Mouse (Mus musculus) heart, embryonic 12.5 days (tissue): ENCODE measurements around the gene Sec14l3. TPM values are rescaled to one million over a fixed set of nuclear protein-coding genes. Genes with fewer than 3 reads are reported as not detected.
"Not testable (repeated sequence)": the region's sequence is repeated elsewhere in the genome, so short reads cannot be mapped to it uniquely, and the experiment has no call there.

Experiments used
- ATAC-seq: fragments of 200-750 bp; cut with Nextera tagmentation; 2 replicates; pipeline ENCODE4 v1.8.0; 2017; ENCODE audit warnings: moderate TSS enrichment, moderate library complexity; ENCODE audit not compliant: insufficient number of reproducible peaks, low FRiP score
- H3K27ac ChIP-seq: fragments of 300-500 bp; sonication (generic); 2 replicates; pipeline ENCODE4 v1.5.1; 2016; ENCODE audit warnings: mild to moderate bottlenecking, moderate library complexity; ENCODE audit not compliant: poor library complexity, severe bottlenecking
- H3K27me3 ChIP-seq: fragments of 300-500 bp; sonication (generic); replicated peaks from 2 replicates; pipeline ENCODE4 v1.6.1; 2016; ENCODE audit warnings: mild to moderate bottlenecking, moderate library complexity
- H3K36me3 ChIP-seq: fragments of 300-500 bp; sonication (generic); 2 replicates; pipeline ENCODE4 v1.6.1; 2016; ENCODE audit warnings: mild to moderate bottlenecking, moderate library complexity
- H3K4me1 ChIP-seq: fragments of 300-500 bp; sonication (generic); replicated peaks from 2 replicates; pipeline ENCODE4 v1.6.1; 2016; ENCODE audit warnings: mild to moderate bottlenecking
- H3K4me2 ChIP-seq: fragments of 300-500 bp; sonication (generic); 2 replicates; pipeline ENCODE4 v1.6.1; 2016; ENCODE audit warnings: mild to moderate bottlenecking, moderate library complexity
- H3K4me3 ChIP-seq: fragments of 300-500 bp; sonication (generic); 2 replicates; pipeline ENCODE4 v1.5.1; 2016; ENCODE audit warnings: mild to moderate bottlenecking
- H3K9ac ChIP-seq: fragments of 300-500 bp; sonication (generic); 2 replicates; pipeline ENCODE4 v1.6.1; 2016; ENCODE audit warnings: mild to moderate bottlenecking, moderate library complexity
- H3K9me3 ChIP-seq: fragments of 300-500 bp; sonication (generic); replicated peaks from 2 replicates; pipeline ENCODE4 v1.6.1; 2016; ENCODE audit warnings: mild to moderate bottlenecking, moderate library complexity
- WGBS: fragments of 180-500 bp; shearing (Covaris S2); methylation state at CpG from one replicate; pipeline ENCODE4 v1.1.7; 2016; 5-methylcytosine and 5-hydroxymethylcytosine counted together
- polyA plus RNA-seq: library from polyadenylated mRNA; unstranded; fragments of >200 nt; fragmentation: Nextera tagmentation; extraction: Ambion mirVana; gene quantifications from 2 replicates; pipeline ENCODE4 v1.2.1, GENCODE M21; 2016

The Sec14l3 gene
- not detected in 2 replicates for polyA plus RNA-seq

DNA sequence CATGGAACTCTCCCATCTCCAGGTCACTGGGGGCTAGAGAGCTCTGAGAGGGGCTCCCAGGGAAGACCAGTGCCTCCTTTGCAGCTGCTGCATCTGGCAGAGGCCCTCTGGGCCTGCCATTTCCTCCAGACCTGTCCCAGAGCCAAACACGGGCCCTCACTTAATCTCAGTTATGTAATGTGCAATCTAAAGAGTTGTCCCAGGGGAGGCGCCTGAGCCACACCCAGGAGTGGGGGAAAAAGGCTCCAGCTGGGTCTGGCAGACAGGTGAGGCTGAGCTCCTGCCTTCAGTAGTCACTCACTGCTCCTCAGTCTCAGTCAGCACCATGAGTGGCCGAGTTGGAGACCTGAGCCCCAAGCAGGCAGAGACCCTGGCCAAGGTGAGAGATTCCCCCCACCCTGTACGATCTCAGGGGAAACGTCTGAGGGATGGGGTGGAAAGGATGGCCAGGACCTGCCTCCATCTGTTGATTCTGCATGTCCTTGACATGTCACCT, at the start of gene Sec14l3:
Gene Sec14l3 (plus strand): TSS at position 215 of the 496 bp plus-strand sequence.
- WGBS = 57% methylated on average over 5 of the region's 5 CpGs
- Histone ChIP-seq H3K4me2 (no peak within 1 kb of the TSS), H3K9ac (no peak within 1 kb of the TSS), H3K27me3 (peaks cover 13% of the 10 kb centered on the region; the same call in 1 of the 2 replicates), H3K9me3 (no peaks in the 10 kb centered on the region), H3K27ac (no peak within 1 kb of the TSS), H3K4me1 (no peaks in the 10 kb centered on the region), H3K36me3 (no peaks in the 10 kb centered on the region), H3K4me3 (no peak within 1 kb of the TSS)
- no peak for ATAC-seq

DNA sequence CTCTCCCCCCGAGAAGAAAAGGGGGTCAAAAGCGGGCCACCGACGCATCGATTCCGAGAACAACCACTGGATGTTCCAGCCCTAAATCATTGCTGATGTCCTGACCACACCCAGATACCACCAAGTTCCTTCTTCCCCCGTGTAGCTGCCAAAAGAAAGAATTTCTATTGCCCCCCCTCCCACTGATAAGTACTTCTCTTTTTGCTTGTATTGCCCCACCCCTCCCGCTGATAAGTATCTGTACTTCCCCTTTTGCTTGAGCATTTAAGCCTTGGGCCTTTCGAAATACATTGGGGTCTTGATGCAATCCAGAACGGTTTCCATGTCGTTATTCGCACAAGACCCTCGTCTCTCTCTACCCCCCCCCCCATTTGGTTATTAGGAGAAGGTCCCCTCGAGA, 48.8 kb upstream of the Sec14l3 start:
- WGBS = 89% methylated on average over 14 of the region's 14 CpGs
- not testable (repeated sequence) for ATAC-seq, H3K4me3 ChIP-seq, H3K9ac ChIP-seq, H3K4me2 ChIP-seq, H3K4me1 ChIP-seq, H3K27ac ChIP-seq, H3K36me3 ChIP-seq, H3K27me3 ChIP-seq
- H3K9me3 ChIP-seq = peaks cover 13% of the 10 kb centered on the region

DNA sequence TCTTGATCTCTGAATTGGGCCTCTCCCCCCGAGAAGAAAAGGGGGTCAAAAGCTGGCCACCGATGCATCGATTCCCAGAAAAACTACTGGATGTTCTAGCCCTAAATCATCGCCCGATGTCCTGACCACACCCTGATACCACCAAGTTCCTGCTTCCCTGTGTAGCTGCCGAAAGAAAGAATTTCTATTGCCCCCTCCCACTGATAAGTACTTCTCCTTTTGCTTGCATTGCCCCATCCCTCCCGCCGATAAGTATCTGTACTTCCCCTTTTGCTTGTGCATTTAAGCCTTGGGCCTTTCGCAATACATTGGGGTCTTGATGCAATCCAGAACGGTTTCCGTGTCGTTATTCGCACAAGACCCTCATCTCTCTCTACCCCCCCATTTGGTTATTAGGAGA, 42.5 kb upstream of the Sec14l3 start:
- H3K4me2 ChIP-seq, H3K27ac ChIP-seq, H3K9me3 ChIP-seq, H3K4me3 ChIP-seq, ATAC-seq, H3K27me3 ChIP-seq, H3K9ac ChIP-seq, H3K36me3 ChIP-seq, H3K4me1 ChIP-seq: not testable (repeated sequence)
- WGBS = 87% methylated on average over 13 of the region's 13 CpGs

DNA sequence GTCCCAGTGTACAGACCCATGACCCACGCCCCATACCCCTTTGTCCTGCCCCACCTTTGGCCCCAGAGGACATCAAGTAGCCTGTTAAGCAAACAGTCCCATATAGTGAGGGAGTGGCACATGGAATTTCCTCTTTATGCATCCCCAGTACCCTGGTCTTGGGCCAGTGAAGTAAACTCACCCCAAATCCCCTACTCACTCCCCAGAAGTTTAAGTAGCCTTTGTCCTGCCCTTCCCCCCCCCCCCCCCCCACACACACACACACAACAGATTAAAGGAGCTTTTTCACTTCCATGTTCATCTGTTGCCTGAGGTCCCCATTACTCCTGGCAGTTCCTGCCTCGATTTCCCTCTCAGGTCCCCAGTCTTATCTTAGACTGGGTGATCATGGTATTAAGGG, 41.3 kb upstream of the Sec14l3 start:
- Histone ChIP-seq H3K9me3 (no peaks in the 10 kb centered on the region), H3K4me2 (no peak overlapping the region), H3K27me3 (no peaks in the 10 kb centered on the region), H3K9ac (no peak overlapping the region), H3K27ac (no peak overlapping the region), H3K4me1 (no peaks in the 10 kb centered on the region), H3K4me3 (no peak overlapping the region), H3K36me3 (no peaks in the 10 kb centered on the region)
- WGBS = 51% methylated on average over 2 of the region's 2 CpGs
- ATAC-seq = no peak

DNA sequence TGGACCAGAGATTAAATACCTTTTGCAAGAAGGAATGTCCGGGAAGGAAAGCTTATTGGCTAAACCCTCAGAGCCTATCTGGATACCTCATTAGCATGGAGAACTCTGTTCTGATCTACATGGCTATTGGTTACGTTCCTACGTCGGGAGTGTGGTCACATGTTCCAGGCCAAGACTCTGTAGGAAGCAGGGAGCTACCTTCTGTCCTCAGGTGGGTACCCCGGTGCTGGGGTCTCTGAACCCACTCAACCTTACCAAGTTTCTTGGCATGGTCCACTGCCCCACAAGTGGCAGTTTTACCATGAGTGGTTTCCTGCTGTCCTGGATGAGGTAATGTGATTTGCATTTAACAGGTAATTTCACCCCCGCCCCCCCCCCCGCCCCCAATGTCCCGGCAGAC, 37.6 kb upstream of the Sec14l3 start:
- WGBS = 73% methylated on average over 8 of the region's 8 CpGs
- Histone ChIP-seq H3K4me3 (no peak overlapping the region), H3K27ac (no peak overlapping the region), H3K27me3 (peaks cover 13% of the 10 kb centered on the region), H3K4me2 (no peak overlapping the region), H3K9ac (no peak overlapping the region), H3K4me1 (no peaks in the 10 kb centered on the region), H3K36me3 (no peaks in the 10 kb centered on the region), H3K9me3 (no peaks in the 10 kb centered on the region)
- ATAC-seq = no peak

DNA sequence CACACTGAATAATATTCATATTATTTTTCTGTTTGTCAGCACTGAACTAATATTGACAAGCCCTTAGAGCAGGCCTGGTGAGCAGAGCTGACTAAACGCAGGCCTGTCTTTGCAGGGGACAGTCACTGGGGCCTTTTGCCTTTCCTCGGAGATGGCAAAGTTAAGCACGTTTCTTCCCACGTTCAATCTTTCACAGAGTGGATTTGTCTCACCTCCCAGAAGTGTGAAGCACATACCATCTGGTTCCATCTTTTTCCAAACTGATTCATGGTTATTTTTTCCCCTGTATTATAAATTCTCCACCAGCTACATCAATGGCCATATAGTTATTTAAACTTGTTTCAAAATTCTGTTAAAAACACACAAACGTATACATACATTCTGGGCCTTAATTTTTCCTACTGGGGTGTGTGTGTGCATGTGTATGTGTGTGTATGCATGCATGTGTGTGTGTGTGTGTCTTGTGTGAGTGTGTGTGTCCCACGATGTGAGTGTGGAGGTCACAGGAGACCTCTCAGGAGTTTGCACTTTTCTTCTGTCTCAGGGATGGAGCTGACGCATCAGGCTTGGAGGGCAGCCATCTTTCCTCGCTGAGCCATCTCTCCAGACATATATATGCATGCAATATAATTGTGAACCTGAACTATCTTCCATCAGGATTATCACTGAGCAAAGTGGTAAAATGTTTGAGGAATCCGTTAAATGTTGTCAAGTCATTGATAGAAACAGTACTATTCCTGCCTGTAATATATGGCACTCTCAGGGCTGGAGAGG, 36.9 kb upstream of the Sec14l3 start:
- Histone ChIP-seq H3K27ac (no peak overlapping the region), H3K9ac (no peak overlapping the region), H3K9me3 (no peaks in the 10 kb centered on the region), H3K27me3 (peaks cover 20% of the 10 kb centered on the region), H3K4me1 (no peaks in the 10 kb centered on the region), H3K4me3 (no peak overlapping the region), H3K4me2 (no peak overlapping the region), H3K36me3 (no peaks in the 10 kb centered on the region)
- 64% methylated on average over 9 of the region's 9 CpGs for WGBS
- ATAC-seq = no peak

DNA sequence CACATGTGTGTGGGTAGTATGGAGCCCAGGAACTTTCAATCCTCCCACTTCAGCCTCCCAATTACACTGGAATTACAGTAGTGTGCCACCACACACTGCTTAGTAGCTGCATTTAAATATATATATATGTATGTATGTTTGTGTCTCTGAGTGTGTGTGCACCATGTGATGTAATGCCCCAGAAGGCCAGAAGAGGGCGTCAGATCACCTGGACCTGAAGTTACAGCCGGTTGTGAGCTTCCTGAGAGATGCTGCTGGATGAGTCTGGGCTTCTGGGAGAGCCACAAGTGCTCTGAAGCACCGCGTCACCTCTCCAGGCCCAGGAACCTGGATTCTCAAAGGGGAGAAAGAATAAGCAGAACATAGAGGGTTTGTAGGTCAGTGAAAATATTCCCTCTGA, 35.3 kb upstream of the Sec14l3 start:
- no peaks in the 10 kb centered on the region for H3K4me1 ChIP-seq
- H3K27ac ChIP-seq = no peak overlapping the region
- no peak overlapping the region for H3K4me2 ChIP-seq
- H3K27me3 ChIP-seq = peaks cover 23% of the 10 kb centered on the region
- no peaks in the 10 kb centered on the region for H3K36me3 ChIP-seq
- WGBS = 67% methylated on average over 4 of the region's 4 CpGs
- no peak overlapping the region for H3K9ac ChIP-seq
- H3K4me3 ChIP-seq = no peak overlapping the region
- no peaks in the 10 kb centered on the region for H3K9me3 ChIP-seq
- ATAC-seq = no peak

DNA sequence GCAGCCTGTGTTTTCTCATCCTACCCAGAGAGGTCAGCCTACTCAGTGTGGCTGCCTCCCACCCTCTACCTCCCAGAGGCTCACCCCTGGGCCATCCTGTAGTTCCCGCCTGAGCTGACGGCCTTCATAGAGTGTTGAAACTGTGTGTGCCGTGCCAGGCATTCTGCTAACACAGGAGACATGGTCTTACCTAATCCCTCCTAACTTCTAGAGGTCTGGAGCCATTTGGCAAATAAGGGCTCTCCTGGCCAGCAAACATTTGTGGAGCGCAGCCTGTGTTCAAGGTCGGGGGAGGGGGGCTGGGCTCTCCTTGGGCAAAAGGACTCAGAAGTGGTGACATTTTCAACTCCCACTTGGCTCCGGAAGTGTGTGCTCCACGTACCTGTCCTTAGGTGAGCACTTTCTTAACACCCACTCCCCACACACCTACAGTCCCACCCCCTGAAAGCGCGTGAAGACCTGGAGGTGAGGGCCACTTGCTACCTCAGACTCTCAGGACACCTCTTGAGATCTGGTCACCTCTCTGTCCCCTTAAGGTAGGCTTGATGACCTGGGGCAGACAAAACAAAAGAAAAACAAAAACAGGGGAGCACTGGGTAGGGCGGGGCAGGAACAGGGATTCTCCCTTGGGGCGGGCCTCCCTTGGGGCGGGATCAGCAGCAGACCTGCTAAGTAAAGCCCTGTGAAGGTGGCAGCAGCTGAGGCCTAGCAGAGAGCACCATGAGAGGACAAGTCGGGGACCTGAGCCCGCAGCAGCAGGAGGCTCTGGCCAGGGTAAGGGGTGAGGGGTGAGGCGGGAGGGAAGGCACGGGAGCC, 33.3 kb upstream of the Sec14l3 start, which contains the start of gene Sec14l4:
Gene Sec14l4 (plus strand): TSS at position 337 of the 816 bp plus-strand sequence.
- 0 out of 2 replicates have a peak, but pooled peaks have one; percentile 15 for ATAC-seq
- peaks cover 23% of the 10 kb centered on the region for H3K27me3 ChIP-seq
- no peak within 1 kb of the TSS for H3K27ac ChIP-seq
- no peaks in the 10 kb centered on the region for H3K36me3 ChIP-seq
- no peak within 1 kb of the TSS for H3K4me3 ChIP-seq
- H3K4me2 ChIP-seq = no peak within 1 kb of the TSS
- H3K4me1 ChIP-seq = peaks cover 8% of the 10 kb centered on the region; the same call in 1 of the 2 replicates
- H3K9ac ChIP-seq = no peak within 1 kb of the TSS
- H3K9me3 ChIP-seq = no peaks in the 10 kb centered on the region
- 26% methylated on average over 16 of the region's 16 CpGs for WGBS

DNA sequence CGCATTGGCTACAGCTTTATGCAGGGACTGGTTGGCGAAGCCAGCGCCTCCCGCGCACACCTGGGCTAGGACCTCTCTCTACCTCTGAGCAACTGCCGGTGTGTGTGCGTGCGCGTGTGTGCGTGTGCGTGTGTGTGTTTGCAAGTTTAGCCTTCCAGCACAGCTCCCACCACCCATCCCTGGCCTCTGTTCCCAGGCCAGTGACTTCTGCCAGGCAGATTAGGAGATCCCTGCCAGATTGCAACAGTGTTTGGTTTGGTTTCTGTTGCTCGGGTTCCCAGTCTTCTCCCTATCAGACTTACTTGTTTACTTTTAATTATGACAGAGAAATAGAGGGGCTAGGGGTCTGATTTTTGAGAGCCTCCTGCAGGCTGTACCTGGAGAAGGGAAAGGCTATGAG, 32.7 kb upstream of the Sec14l3 start:
- Histone ChIP-seq H3K27me3 (peaks cover 23% of the 10 kb centered on the region), H3K4me3 (no peak overlapping the region), H3K9ac (no peak overlapping the region), H3K27ac (no peak overlapping the region), H3K9me3 (no peaks in the 10 kb centered on the region), H3K4me2 (no peak overlapping the region), H3K36me3 (no peaks in the 10 kb centered on the region), H3K4me1 (peaks cover 8% of the 10 kb centered on the region; the same call in 1 of the 2 replicates)
- no peak for ATAC-seq
- 20% methylated on average over 10 of the region's 12 CpGs for WGBS

DNA sequence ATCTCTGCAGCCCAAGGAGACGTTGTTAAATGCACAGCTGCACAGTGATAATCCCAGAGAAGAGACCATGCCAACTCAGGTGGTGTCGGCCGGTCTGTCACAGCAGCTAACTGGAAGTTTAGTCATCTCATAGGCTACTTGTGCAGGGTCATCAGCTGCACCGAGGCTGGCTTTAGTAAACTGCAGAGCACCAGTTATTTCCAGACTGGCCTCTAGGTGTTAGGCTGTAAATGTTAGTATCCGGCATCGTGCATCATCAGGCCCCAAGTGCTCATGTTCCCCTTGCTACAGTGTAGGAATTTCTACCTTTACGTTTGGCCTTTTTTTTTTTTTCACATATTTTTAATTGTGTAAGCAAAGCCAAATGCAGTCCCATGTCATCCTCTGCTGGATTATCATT, 31.2 kb upstream of the Sec14l3 start:
- no peak for ATAC-seq
- Histone ChIP-seq H3K36me3 (no peaks in the 10 kb centered on the region), H3K27me3 (peaks cover 23% of the 10 kb centered on the region), H3K27ac (no peak overlapping the region), H3K4me3 (no peak overlapping the region), H3K9me3 (no peaks in the 10 kb centered on the region), H3K4me1 (peaks cover 8% of the 10 kb centered on the region; the same call in 1 of the 2 replicates), H3K9ac (no peak overlapping the region), H3K4me2 (no peak overlapping the region)
- 57% methylated on average over 7 of the region's 7 CpGs for WGBS

DNA sequence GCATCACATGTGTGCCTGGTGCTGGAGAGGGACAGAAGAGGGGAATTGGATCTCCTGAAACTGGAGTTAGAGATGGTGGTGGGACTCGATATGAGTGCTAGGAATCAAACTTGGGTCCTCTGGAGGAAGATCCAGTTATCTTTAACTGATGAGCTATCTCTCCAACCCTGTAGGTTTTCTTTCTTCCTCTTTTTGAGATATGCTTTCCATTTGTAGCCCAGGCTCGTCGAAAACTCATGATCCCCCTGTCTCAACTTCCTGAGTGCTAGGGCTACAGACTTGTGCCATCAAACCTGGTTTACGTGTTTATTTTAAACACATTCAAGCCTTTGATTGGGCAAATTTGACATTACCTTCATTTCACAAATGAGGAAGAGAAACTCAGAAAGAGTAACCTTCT, 30.5 kb upstream of the Sec14l3 start:
- no peak overlapping the region for H3K9ac ChIP-seq
- no peak overlapping the region for H3K27ac ChIP-seq
- WGBS = 77% methylated on average over 4 of the region's 4 CpGs
- H3K9me3 ChIP-seq = no peaks in the 10 kb centered on the region
- no peak overlapping the region for H3K4me2 ChIP-seq
- no peak overlapping the region for H3K4me3 ChIP-seq
- ATAC-seq = no peak
- no peaks in the 10 kb centered on the region for H3K36me3 ChIP-seq
- peaks cover 8% of the 10 kb centered on the region; the same call in 1 of the 2 replicates for H3K4me1 ChIP-seq
- H3K27me3 ChIP-seq = peaks cover 23% of the 10 kb centered on the region
